Mouse (Mus musculus) gonadal fat pad, adult 2 months (tissue): ENCODE measurements around the gene Dctn5. TPM values are rescaled to one million over a fixed set of nuclear protein-coding genes. Genes with fewer than 3 reads are reported as not detected.
"Not testable (repeated sequence)": the region's sequence is repeated elsewhere in the genome, so short reads cannot be mapped to it uniquely, and the experiment has no call there.

Experiments used
- DNase-seq: peaks from one replicate; pipeline ENCODE4 v3.0.0-alpha.2; 2012; ENCODE audit warnings: low read depth
- polyA plus RNA-seq: library from polyadenylated mRNA; depleted of rRNA; stranded (reverse); fragments of >200 nt; gene quantifications from 2 replicates; pipeline ENCODE4 v1.2.3, GENCODE M21; 2012; rRNA removed

Gene Dctn5
- 68.9 and 89.2 TPM in 2 replicates for polyA plus RNA-seq

DNA sequence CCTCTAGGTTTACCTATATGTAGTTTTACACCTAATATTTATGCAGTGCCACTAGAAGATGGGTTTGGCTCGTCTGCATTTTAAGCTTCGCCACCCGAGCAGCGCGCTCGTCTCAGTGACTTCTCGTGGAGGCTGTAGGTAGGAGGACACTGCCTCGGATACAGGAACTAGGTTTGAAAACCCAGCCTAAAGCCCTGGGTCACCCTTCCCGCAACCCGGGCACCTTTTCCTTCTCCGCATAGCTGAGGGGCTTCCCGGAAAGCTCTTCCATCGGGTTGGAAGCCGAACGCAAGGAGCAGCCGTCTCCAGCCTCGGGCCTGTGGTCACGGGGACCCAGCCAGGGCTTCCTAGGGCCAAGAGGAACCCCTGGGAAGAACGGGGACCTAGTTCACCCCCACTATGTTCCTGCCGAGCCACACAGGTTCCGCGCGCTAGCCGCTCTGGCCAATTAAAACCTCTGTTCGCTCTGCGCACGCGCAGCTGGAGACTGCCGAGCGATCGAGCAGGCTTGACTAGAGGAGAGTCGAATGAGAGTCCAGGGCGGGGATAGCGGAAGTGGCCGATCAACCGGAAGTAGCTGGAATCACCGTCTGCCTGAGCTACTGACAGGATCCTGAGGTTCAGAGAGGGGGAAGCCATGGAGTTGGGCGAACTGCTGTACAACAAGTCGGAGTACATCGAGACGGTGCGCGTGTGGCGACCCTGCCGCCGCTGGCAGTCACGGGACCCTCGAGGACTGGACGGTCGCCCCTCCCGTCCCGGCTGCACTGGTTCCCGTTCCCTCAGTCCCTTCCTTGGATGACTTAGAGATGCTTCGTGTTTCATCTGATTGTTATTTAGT is at the start of gene Dctn5, which contains the start of gene Palb2:
TSS of gene Dctn5 (plus strand) at position 545 of the 841 bp plus-strand sequence.
TSS of gene Palb2 (minus strand) at position 489 of the 841 bp plus-strand sequence.
- DNase-seq: peak; percentile 73

DNA sequence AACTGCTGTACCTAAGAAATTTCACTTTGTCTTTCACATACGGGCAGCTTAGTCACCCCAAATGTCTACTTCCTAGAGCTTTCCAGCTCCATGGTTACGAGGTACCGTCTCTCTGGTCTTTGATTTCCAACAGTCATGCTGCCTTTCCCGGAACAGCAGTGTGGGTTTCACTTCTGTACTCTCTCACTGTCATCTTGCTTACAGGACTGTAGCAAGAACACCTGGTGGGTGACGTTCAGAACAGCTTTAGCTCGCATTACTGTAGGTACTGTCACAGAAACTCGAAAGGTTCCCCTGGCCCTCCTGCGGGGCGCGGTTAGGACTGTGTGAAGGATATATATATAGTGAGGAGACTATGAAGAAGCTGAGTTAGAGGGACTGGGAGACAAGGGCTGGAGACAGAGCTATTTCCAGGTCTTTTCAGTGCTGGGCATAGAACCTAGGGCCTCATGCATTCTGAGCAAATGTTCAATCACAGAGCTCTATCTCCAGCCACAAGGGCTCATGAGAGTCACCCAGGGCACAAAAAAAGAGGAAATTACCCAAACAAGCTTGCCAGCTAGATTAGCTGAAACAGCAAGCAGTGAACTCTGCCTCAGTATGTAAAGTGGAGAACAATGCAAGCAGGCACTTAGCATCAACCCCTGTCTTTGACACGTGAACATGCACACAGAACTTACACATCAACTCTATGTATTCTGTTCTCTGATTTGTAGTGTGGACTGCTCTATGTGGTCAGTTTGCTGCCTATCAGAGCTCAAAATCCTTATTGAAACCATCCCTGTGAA is 45.5 kb upstream of the Dctn5 start:
- no peak for DNase-seq

GRCm38 (mm10) chr7:122094564-122095330 is 38.1 kb upstream of the Dctn5 start:
- DNase-seq: no peak

- DNase-seq: no peak
These were observed 34.8 kb upstream of the Dctn5 start for GRCm38 (mm10) chr7:122098009-122098408.

- DNase-seq: no peak
These were observed 33.6 kb upstream of the Dctn5 start for GRCm38 (mm10) chr7:122099222-122099621.

DNA sequence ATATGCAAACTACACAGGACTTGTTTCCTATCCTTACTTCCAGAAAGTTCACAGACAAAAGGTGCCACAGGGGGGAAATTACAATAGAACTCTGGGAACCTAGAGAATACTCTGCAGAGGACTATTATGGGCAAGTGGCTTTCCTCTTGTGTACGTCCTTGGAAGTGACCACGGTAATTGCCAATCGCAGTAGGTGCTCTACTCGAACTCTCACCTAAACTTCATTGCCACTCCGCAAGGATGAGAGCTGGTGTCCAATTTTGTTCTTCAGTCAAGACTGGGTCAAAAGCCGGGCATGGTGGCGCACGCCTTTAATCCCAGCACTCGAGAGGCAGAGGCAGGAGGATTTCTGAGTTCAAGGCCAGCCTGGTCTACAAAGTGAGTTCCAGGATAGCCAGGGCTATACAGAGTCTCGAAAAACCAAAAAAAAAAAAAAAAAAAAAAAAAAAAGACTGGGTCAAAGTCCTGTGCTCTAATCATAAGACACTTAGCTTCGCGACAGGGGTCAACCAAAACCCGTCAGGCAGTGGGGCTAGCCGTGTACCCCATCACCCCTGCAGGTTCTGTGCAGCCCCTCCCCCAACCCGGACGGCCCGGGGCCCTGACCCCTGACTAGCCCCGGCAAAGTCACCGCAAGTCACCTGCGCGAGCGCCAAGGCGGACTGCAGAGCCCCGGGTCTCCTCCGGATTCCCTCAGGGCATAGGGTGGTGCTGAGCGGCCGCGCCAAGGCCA is 31.7 kb upstream of the Dctn5 start:
- not testable (repeated sequence) for DNase-seq

DNA sequence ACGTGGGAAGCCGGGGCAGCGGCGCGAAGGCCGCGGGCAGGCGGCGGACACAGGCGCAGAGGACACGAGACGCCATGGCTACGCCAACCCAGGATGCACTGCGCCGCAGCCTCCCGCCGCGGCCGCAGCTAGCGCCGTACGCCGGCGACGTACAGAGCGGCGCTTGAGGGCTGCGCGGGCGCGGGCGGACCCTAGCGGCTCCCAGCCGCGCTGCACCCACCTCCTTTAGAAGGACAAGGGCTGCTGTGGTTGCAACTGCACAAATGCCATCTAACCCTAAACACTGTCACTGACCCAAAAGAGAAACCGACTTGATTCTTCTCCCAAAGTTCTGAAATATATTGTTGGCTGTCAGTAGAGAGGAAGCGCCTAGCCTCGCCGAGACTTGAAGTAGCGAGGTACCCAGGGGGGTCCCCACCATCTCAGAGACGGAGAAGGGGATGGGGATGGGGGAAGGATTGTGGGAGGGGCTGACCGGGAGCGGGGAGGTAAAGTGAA is 31.0 kb upstream of the Dctn5 start, which contains the start of gene Ndufab1:
TSS of gene Ndufab1 (minus strand) at position 140 of the 498 bp plus-strand sequence.
- DNase-seq: no peak

DNA sequence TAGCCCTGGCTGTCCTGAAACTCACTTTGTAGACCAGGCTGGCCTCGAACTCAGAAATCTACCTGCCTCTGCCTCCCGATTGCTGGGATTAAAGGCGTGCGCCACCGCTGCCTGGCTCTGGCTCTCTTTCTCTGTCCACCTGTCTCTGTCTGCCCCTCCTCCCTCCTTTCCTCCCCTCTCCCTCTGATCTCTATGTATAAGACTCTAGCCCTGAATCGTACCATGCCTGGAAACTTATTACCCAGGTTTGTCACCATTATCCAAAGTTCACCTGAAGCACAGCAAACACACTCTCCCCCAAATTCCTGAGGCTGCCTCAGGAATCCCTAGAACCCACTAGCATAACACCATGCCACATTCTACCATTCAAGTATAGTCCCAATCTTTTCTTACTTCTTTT is 24.6 kb upstream of the Dctn5 start:
- DNase-seq: no peak

DNA sequence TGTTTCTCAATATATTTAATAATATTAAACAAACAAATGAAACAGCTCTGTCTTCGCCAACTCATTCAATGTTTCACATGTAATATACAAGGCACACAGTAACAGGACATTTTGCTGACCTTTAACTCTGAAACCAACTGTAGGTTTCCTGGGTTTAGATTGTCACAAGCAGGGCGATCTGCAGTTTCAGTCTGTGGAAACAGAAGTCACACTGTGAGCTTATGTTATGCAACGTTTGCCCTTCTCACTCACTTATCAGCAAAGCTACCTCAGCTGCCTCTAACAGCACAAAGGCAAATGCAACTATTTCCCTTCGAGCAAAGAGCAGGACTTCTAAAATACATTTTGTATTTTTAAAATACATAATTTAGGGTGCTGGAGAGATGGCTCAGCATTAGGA is 9.3 kb upstream of the Dctn5 start:
- no peak for DNase-seq

GRCm38 (mm10) chr7:122125636-122126035 is 7.2 kb upstream of the Dctn5 start:
- no peak for DNase-seq

DNA sequence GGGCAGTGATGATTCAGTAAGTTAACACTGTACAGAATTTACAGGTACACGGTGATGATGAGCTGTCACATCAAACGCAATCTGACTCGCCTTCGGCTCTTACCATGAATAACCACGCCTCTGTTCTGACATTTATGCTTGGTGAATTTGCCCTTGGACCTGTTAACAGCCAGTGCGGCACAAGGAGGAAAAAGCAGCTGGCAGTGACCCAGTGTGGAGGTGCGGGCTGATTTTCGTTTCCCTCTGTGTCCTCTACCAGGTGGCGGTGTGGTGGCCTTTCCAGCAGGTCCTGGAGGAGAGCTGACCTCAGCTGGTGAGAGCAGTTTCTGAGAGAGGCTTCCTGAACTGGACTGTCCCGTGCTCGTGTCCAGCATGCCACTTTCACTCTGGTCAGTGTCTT is 5.9 kb upstream of the Dctn5 start:
- no peak for DNase-seq

DNA sequence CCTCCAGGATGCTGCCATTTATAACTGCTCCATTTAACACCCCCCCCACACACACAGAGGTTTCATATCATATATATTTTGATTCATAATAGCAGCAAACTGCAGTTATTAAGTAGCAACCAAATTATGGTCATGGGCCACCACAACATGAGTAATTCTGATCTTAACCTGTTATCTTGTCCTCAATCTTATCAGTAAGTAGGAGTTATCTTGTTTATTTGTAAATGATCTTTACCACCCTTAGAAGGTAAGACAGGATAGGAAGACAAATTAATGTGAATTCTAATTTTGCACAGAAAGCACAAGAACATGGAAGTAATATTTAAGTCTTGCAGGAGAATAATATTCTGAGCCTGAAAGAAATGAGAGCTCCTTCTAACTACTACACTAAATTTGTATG is 1.0 kb upstream of the Dctn5 start:
- no peak for DNase-seq

- DNase-seq: no peak
These were observed 441 bp downstream of the Dctn5 start for GRCm38 (mm10) chr7:122133338-122133625.

DNA sequence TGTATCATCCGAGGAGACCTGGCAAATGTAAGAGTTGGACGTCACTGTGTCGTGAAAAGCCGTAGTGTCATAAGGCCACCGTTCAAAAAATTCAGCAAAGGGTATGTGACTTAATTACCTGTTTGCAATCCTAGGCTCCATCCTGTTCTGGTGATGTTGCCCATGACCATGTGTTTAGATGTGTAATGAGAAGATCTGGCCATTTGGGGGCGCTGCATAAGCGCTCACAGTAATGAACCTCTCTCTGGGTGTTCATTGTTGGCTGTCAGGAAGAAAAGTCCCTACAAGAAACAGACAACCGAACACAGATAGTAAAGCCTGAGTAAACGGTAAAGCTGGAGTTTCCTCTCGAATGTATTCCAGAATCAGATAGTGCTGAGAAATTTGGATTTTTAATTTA is 2.2 kb downstream of the Dctn5 start:
- DNase-seq: no peak

- DNase-seq: no peak
These were observed 4.2 kb downstream of the Dctn5 start for GRCm38 (mm10) chr7:122137071-122137470.

GRCm38 (mm10) chr7:122138190-122138589 is 5.3 kb downstream of the Dctn5 start:
- DNase-seq: no peak

DNA sequence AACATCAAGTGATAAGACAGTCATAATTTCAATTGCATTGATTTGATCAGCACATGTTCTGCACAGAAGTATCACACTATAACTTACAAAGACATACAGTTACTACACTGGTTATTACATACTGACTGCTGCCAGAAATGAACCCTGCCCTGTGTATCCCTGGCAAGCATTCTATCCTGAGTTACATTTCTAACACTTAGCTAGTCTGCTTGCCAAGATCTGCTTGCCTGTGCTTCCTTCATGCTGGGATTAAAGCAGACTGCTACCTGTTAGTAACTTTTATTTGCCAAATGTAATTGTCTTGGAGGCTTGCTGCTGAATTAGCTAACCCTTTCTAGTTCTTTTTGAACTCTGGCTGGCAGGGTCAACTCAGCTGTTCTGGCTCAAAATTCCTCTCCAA is 8.2 kb downstream of the Dctn5 start:
- DNase-seq: no peak

GRCm38 (mm10) chr7:122152473-122152872 is 19.6 kb downstream of the Dctn5 start:
- no peak for DNase-seq

GRCm38 (mm10) chr7:122158488-122158887 is 25.6 kb downstream of the Dctn5 start:
- DNase-seq: no peak

DNA sequence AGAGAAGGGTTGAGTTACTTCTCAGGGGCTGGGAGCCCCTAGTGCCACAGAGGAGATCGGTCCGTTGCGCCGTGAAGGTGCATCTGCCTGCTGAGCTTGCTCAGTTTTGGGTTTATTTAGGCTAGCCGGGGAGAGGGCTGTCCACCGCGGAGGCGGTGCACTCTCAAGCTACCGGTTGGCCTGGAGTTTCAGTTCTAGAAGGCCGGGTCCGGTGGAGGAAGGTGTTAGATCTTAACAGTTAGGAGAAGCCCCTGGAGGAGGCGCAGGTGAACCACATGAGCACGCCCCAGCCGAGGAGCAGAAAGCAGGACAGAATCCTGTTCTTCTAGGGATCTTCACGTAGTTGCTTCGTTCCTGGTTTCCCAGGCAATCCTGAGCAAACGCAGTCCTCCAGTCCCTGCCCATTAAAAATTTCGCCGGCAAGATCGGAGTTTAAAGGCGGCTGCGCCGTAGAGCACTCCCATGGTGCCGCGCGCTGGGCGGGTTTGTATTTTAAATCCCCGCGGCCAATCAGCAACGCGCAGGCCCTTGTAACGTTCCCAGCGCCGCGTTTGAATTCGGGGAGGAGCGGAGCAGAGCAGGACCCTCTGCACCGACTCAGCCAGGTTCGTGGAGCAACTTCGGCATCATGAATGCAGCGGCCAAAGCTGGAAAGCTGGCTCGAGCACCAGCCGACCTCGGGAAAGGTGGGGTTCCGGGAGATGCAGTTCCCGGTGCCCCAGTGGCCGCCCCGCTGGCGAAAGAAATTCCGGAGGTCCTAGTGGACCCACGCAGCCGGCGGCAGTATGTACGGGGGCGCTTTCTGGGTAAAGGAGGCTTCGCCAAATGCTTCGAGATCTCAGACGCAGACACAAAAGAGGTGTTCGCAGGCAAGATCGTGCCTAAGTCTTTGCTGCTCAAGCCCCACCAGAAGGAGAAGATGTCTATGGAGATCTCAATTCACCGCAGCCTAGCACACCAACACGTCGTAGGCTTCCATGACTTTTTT is 26.4 kb downstream of the Dctn5 start, which contains the start of gene Plk1:
TSS of gene Plk1 (plus strand) at position 525 of the 988 bp plus-strand sequence.
- DNase-seq: peak; percentile 44
